Mouse (Mus musculus) heart, adult 18-20 months (tissue): ENCODE measurements at regions not wholly inside any gene's neighbourhood (a gene's known extent, or its start where the extent isn't known, plus 50 kb on each side); places are given as distances from the start of the nearest gene placed in this dataset.
A peak's percentile ranks its signal among the peaks of the same experiment; 100 is the strongest.

Experiments used
- DNase-seq, 2 experiments: peaks; one replicate each; pipeline ENCODE4 v3.0.0; 2021 to 2022; ENCODE audit warnings: mixed read lengths in 1 of 2

DNA sequence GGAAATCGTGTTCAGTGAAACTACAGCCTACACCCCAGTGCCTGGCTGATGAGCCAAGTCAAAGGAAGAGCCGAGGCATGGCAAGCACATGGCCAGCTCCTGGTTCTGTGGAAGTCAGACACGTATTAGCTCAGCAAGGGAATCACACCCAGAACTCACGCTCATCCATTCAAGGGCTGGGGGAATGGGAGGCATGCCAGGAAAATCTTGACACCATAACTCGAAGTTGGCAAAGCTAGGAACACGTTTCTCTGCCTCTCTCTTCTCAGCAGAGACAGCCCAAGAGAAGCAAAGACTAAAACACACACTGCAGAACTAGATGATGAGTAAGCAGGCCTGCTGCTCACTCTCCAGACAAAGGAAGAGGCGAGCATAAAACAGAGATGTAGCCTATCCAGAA lies 53.5 kb upstream of the Ypel5 start:
- no peak for DNase-seq

DNA sequence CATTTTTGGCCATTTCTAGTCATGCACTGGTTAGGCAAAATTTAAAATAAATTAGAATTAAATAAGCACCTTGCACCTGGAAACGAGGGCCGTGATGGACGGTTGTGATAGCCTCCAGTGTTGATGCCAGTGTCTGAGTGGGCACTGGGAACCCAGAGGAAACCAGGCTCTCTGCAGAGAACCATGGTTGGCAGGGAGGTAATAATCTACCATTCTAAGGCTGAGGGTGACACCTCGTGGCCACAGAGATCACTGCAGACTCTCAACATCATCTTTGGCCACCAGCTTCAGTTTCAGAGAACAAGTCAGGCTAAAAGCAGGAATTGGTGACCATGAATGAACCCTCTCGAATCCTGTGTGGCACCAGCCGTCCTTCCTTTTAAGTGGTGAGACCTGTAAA lies 54.5 kb upstream of the Ypel5 start:
- DNase-seq: peak; percentile 30 to 81

DNA sequence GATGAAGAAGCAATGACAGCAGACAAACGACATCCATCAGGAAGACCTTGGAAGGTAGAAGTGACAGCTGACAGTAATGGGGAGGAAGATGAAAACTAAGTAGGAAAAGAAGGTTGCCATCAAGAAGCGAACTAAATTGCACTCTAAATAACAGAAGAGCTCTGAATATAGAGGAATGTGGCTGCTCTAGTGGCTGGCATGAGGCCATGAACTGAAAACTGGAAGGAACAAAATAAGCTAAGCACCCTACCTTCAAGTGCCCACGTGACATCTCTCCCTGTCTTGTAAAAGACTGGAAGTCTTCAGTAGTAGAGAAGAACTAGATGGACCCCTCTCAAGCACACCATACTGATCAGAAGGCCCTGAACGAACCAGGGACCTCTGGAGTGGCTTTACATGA lies 68.0 kb upstream of the Ypel5 start:
- DNase-seq: no peak

DNA sequence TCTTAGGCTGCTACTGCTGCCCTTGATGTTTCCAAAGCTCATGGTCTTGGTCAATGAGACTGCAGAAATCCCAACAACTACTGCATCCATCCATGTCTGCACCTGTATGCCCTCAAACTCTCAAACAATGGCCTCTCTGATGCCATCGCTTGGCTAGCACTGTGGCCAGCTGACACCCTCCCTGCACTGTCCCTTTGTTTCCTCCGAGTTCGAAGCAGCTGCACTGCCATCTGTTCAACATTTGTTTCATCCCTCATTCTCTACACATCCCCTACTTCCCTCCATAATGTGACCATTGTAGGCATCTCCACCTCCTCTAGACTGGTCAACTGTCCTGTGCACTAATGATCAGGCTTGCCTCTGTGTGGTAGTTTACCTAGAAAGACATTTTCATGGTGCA lies 75.3 kb upstream of the Ypel5 start:
- DNase-seq: no peak

DNA sequence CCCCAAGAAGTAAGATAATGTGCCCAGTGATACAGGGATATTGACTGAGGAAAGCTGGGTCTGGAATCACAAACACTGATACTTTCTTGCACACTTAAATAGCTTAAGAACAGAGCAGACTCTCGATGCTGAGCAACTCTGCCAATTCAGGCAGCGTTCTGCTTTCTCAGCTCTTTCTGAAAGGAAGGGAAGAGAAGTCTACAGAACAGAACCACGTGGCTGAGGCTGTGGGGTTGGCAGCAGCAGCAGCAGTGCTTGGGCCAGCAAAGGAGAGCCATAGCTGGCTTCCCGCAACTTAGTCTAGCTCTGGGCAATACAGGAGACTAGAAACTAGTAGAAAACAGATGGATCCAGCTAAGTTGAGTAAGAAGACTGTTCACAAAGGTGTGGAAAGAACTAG lies 89.8 kb upstream of the Ypel5 start:
- no peak for DNase-seq

DNA sequence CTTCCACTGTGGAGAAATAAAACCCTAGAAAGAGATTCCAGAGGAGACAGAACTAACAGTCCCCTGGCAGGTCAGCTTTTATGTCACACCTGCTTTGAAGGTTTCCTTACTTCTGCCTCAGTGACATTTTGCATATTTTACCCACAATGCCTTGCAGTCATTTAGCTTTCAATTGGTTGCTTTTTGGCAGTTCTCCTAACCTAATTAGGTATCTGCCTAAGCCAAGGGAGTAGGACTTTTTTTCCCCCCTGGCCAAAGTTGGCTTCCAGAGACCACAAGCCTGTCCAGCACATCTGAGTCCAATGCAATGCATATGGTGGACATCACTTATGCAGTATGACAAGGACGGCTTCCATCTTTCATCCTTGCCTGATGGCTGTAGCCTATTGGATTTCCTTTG lies 103.2 kb upstream of the Ypel5 start:
- DNase-seq: no peak

GRCm38 (mm10) chr17:72731691-72732090 lies 104.6 kb upstream of the Ypel5 start:
- DNase-seq: no peak

DNA sequence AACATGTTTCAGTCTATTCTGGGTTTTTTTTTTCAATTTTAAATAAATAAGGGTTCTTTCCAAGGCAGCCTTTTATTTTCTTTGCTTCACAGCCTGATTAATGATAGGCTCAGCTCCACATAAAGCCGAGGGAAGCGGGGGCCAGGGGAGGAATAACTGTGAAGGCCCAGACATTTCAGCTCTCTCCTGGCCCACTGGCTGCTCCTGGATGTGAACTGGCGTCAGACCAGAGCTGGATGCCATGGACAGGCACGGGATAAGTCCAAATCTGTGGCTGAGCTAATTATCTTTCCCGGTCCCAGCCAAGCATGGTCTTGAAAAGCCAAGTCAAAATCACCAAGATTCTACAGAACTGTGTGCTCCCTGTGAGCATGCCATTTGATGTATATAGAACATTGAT lies 105.1 kb upstream of the Ypel5 start:
- DNase-seq: no peak

GRCm38 (mm10) chr17:72720753-72721152 lies 115.5 kb upstream of the Ypel5 start:
- DNase-seq: no peak

DNA sequence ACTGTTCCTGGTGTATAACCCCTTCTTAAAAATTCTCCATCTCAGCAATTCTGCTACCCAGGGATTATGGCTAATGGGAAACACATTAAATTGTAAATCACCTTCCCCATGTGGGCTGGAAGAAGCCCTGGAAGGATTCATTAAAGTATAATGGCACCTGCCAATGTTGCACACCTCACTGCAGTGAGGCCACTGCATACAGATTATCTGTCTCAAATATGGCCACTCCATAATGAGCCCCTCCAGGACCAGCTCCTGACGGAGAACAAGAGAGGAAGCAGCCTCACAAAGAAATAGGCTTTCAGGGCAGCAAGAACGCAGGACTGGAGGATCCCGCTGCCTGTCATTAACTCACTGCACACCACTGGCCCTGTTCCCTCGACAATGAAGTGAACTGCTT lies 115.2 kb upstream of the Alk start:
- no peak for DNase-seq

DNA sequence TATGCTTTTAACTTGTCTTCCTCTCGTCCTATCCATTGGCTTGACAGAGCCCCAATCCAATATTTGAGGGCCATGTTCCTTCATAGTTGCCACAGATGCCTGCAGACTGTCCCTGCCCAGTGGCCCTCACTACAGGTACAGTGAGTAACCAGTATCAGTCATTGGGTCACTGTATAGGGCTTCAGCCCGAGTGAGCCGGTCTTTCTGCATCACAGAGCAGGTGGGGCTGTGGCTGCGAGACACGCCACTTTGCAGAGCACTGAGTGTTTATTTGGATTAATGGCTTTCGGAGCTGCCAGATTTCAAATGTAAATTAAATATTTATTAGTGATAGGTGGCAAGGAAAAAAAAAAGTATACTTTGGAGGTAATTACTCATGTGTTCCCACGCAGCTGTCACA lies 87.2 kb upstream of the Alk start:
- DNase-seq: no peak

DNA sequence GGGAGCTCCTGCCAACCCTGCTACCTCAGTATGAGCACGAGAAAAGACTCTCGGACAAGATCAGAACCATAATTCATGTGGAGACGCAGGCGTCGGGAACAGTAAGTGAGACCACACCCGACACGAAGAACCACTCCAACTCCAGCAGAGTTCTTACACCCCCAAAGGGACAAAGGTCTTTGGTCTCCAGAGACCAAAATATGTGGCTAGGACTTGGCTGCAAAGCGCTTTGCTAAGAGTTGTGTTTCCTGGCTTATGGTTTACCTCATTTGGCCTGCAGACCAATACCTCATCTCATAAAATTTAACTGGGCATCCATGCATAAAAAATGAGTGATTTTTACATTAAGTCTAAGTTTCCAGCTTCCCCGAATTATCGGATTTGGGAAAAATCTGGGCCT lies 85.2 kb upstream of the Alk start:
- no peak for DNase-seq

DNA sequence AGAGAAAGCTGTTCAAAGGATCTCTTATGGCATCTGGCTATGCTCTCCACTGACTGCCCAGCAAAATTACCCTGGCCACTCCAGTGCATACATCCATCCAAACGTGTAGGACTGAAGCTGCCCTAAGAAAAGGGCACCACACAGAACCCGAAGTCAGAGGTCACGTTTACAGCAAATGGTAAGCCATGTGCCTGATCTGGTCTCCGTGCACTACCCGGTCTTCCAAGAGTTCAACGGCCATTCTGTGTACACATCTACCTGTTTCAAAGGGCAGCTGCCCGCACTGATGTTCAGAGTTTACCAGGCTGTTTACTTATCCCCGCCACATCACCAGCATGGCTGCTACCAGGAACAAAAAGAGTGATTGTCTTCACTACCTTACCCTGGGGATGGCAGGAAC lies 84.4 kb upstream of the Alk start:
- DNase-seq: no peak

- DNase-seq: no peak
These were observed 70.2 kb upstream of the Alk start for GRCm38 (mm10) chr17:72674658-72675057.

- DNase-seq: no peak
These were observed 67.6 kb upstream of the Alk start for GRCm38 (mm10) chr17:72672010-72672409.

DNA sequence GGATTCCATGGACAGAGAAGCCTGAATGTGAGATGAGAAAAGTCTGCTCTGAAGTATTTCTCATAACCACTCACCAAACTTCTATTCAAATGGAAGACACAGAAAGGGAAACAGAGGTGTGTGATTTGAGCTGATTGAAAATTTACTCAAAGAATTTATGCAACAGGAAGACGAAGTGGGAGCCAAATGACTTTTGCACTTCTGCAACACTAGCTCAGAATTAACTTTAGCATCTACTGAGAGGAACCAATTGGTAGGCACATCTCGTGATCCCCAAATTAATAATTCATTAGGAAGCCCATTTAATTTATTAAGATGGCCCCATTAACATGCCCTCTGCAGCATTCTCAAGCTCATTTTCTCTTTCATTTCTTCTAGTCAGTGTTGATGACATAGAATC lies 62.5 kb upstream of the Alk start:
- DNase-seq: no peak

GRCm38 (mm10) chr17:72661678-72662077 lies 57.3 kb upstream of the Alk start:
- DNase-seq: no peak

DNA sequence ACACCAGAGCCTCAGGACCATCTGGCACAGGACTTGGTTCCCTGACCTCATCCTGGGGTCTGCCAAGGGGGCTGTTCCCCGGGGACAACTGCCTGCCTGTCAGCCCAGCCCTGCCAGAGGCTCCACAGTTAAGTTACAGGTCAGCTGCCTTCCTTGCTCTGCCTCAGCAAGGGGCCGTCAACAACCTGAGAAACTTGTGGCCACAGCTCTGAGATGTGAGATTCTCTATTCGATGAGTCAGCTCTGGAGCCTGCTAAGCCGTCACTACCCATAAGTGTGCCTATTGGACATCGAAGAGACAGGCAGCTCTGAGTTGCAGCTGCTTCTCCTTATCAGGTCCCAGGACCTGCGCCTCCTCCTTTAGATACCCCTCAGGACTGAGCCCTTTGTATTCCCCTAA lies 54.3 kb upstream of the Alk start:
- no peak for DNase-seq

GRCm38 (mm10) chr17:72657826-72658225 lies 53.4 kb upstream of the Alk start:
- no peak for DNase-seq
